Mouse (Mus musculus) heart, embryonic 12.5 days (tissue): ENCODE data around the gene Mex3a. TPM values are rescaled to one million over a fixed set of nuclear protein-coding genes. Genes with fewer than 3 reads are reported as not detected.

Experiments
- ATAC-seq: fragments of 200-750 bp; cut with Nextera tagmentation; 2 replicates; pipeline ENCODE4 v1.8.0; 2017; ENCODE audit warnings: moderate TSS enrichment, moderate library complexity; ENCODE audit not compliant: insufficient number of reproducible peaks, low FRiP score
- H3K27ac ChIP-seq: fragments of 300-500 bp; sonication (generic); 2 replicates; pipeline ENCODE4 v1.5.1; 2016; ENCODE audit warnings: mild to moderate bottlenecking, moderate library complexity; ENCODE audit not compliant: poor library complexity, severe bottlenecking
- H3K27me3 ChIP-seq: fragments of 300-500 bp; sonication (generic); replicated peaks from 2 replicates; pipeline ENCODE4 v1.6.1; 2016; ENCODE audit warnings: mild to moderate bottlenecking, moderate library complexity
- H3K36me3 ChIP-seq: fragments of 300-500 bp; sonication (generic); 2 replicates; pipeline ENCODE4 v1.6.1; 2016; ENCODE audit warnings: mild to moderate bottlenecking, moderate library complexity
- H3K4me1 ChIP-seq: fragments of 300-500 bp; sonication (generic); replicated peaks from 2 replicates; pipeline ENCODE4 v1.6.1; 2016; ENCODE audit warnings: mild to moderate bottlenecking
- H3K4me2 ChIP-seq: fragments of 300-500 bp; sonication (generic); 2 replicates; pipeline ENCODE4 v1.6.1; 2016; ENCODE audit warnings: mild to moderate bottlenecking, moderate library complexity
- H3K4me3 ChIP-seq: fragments of 300-500 bp; sonication (generic); 2 replicates; pipeline ENCODE4 v1.5.1; 2016; ENCODE audit warnings: mild to moderate bottlenecking
- H3K9ac ChIP-seq: fragments of 300-500 bp; sonication (generic); 2 replicates; pipeline ENCODE4 v1.6.1; 2016; ENCODE audit warnings: mild to moderate bottlenecking, moderate library complexity
- H3K9me3 ChIP-seq: fragments of 300-500 bp; sonication (generic); replicated peaks from 2 replicates; pipeline ENCODE4 v1.6.1; 2016; ENCODE audit warnings: mild to moderate bottlenecking, moderate library complexity
- WGBS: fragments of 180-500 bp; shearing (Covaris S2); methylation state at CpG from one replicate; pipeline ENCODE4 v1.1.7; 2016; 5-methylcytosine and 5-hydroxymethylcytosine counted together
- polyA plus RNA-seq: library from polyadenylated mRNA; unstranded; fragments of >200 nt; fragmentation: Nextera tagmentation; extraction: Ambion mirVana; gene quantifications from 2 replicates; pipeline ENCODE4 v1.2.1, GENCODE M21; 2016

The Mex3a gene
- polyA plus RNA-seq, 1 experiment from 2014 or later = 11.8 TPM

DNA sequence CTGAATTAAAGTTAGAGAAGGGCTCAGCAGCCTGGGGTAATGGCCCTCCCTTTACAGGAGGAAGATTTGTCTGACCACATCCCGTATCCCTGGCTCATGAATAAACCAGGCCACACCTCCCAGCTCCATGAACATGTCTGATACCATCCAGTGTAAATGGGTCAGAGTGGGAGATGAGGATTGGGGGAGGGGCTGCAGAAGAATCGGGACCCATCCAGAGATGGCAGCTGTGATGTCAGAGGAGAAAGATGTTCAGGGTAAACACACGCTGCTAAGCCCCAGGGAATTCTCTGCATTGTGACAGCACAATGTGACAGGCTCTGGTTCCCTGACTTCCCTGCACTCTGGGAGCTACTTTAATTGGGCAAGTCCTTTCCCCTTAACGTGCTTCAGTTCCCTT is 31.2 kb downstream of the Mex3a start:
- Histone ChIP-seq H3K27me3 (no peaks in the 10 kb centered on the region), H3K36me3 (peaks cover 100% of the 10 kb centered on the region), H3K4me2 (no peak overlapping the region), H3K27ac (no peak overlapping the region), H3K4me1 (peaks cover 4% of the 10 kb centered on the region; the same call in 1 of the 2 replicates), H3K9me3 (no peaks in the 10 kb centered on the region), H3K4me3 (no peak overlapping the region), H3K9ac (no peak overlapping the region)
- ATAC-seq = no peak
- WGBS = 78% methylated on average over 4 of the region's 4 CpGs

DNA sequence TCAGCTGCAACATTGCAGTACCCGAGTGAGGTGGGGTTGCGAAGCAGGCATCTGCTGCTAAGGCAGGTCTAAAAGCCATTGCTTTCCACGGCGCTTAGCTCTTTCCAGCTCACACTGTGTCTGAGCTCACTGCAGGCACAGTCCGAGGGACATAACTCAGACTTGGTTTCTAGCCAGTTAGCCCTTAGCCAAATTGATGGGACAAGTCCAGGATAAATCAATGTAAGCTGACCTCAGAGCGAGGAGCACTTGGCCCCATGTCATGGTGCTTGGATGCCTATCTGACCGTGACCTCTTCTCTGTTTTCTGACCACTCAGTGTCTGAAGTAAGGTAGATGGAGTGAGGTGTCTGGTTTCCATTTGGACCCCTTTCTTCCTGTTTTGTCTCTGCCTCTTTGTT is 31.8 kb downstream of the Mex3a start:
- Histone ChIP-seq H3K9ac (no peak overlapping the region), H3K4me2 (no peak overlapping the region), H3K36me3 (peaks cover 100% of the 10 kb centered on the region), H3K4me3 (no peak overlapping the region), H3K4me1 (peaks cover 4% of the 10 kb centered on the region; the same call in 1 of the 2 replicates), H3K27me3 (no peaks in the 10 kb centered on the region), H3K9me3 (no peaks in the 10 kb centered on the region), H3K27ac (no peak overlapping the region)
- WGBS = 88% methylated on average over 7 of the region's 7 CpGs
- no peak for ATAC-seq

DNA sequence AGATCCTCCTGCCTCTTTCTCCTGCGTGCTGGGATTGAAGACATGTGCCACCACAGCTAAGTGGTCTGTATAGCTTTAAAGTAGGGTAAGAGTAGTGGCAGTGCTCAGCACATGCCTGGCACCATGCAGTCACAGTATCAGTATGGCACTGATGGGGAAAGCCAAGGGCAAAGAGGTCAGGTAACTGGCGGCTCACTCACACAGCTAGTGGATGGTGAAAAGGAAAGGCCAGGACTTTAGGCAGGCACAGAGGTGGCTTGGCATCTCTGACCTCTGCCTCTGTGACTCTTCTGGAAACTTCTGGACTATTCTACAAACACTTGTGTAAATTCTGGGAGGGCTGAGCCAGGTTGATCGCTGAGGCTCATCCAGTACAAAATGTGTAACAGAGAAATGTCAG is 33.9 kb downstream of the Mex3a start:
- peaks cover 4% of the 10 kb centered on the region; the same call in 1 of the 2 replicates for H3K4me1 ChIP-seq
- no peaks in the 10 kb centered on the region for H3K27me3 ChIP-seq
- H3K36me3 ChIP-seq = peaks cover 95% of the 10 kb centered on the region
- H3K9me3 ChIP-seq = no peaks in the 10 kb centered on the region
- H3K27ac ChIP-seq = no peak overlapping the region
- ATAC-seq = no peak
- H3K9ac ChIP-seq = no peak overlapping the region
- 83% methylated on average over 3 of the region's 3 CpGs for WGBS
- no peak overlapping the region for H3K4me3 ChIP-seq
- no peak overlapping the region for H3K4me2 ChIP-seq

DNA sequence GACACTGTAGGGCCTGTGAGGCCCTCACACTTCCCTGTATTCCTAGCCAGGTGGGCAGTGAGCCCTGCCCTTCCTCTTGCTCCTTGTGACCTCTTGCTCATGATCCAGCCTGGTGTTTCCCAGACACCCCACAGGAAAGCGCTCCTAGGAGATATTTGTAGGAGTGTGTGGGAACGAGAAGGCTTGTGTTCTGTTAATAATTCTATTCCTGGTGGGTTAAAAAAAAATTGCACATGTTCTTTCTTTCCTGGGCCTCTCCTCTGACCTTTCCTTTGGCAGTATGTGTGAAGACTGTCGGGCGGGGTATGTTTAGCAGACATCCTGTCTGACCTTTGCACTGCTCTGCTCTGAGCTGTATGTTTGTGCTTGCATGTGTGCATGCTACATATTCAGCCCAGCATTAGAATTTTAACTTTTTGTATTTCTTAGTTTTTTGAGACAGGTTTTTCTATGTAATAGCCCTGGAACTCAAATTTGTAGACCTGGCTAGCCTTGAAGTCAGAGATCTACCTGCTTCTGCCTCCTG is 34.4 kb downstream of the Mex3a start:
- ATAC-seq = no peak
- no peaks in the 10 kb centered on the region for H3K27me3 ChIP-seq
- H3K36me3 ChIP-seq = peaks cover 90% of the 10 kb centered on the region
- no peaks in the 10 kb centered on the region for H3K9me3 ChIP-seq
- no peak overlapping the region for H3K4me2 ChIP-seq
- H3K4me1 ChIP-seq = peaks cover 4% of the 10 kb centered on the region; the same call in 1 of the 2 replicates
- no peak overlapping the region for H3K4me3 ChIP-seq
- H3K9ac ChIP-seq = no peak overlapping the region
- 83% methylated on average over 4 of the region's 4 CpGs for whole genome bisulfite sequencing
- no peak overlapping the region for H3K27ac ChIP-seq

DNA sequence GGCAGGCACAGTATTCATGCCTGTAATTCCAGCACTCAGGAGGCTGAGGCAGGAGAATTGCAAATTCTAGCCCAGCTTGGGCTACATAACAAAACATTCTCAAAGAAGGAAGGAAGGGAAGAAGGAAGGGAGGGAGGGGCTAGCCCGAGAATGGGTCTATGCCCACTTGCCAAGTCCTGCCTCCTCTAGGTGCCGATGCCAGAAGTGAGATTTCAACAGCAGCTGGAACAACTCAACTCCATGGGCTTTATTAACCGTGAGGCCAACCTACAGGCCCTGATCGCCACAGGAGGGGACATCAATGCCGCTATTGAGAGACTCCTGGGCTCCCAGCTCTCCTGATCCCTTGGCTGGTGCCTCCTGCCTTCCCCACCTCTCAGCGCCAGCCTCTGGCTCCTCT is 35.7 kb downstream of the Mex3a start:
- ATAC-seq = no peak

DNA sequence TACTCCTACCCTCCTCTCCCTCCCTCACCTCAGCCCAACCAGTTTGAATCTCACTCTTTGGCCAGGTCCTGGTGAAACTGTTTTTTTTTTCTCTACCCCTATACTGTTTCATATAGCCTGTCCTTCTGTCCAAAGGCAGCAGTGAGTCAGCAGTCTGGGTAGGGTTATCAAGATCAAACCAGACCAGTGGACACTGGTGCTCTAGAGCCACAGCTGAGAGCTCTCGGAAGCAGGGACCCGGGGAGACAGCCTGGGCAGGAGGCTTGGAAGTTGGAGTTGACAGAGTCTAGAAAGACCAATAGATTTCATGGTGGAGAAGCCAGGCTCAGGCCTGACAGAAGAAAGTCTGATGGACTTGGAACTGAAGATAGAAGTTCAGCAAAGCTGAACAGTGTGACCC is 36.4 kb downstream of the Mex3a start:
- H3K27ac ChIP-seq = no peak overlapping the region

More for the DNA sequence above, 35.7 kb downstream of the Mex3a start:
- H3K4me2 ChIP-seq = no peak overlapping the region
- H3K27ac ChIP-seq = no peak overlapping the region
- WGBS = 86% methylated on average over 6 of the region's 6 CpGs
- H3K27me3 ChIP-seq = no peaks in the 10 kb centered on the region
- H3K4me1 ChIP-seq = peaks cover 4% of the 10 kb centered on the region; the same call in 1 of the 2 replicates
- peaks cover 77% of the 10 kb centered on the region for H3K36me3 ChIP-seq
- H3K9ac ChIP-seq = no peak overlapping the region
- H3K9me3 ChIP-seq = no peaks in the 10 kb centered on the region
- H3K4me3 ChIP-seq = no peak overlapping the region

DNA sequence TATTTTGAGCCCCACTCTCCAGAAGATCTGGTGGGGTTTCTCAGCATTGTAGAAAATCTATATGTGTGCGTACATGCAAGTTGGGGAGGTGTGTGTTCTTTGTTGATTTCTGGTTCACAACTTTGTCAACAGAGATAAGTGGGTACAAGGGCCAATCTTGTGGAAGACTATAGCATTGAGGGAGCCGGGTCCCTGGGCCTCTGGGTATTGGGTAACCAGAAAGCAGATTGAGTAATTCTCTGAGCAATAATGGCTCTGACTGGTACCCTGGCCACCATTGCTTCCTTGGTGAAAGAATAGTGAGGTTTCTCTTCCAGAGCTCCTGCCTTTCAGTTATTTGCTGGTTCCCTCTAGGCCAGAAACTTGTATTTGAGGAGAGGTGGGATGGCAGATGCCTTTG is 36.9 kb downstream of the Mex3a start:
- WGBS = 94% methylated on average over 2 of the region's 2 CpGs
- Histone ChIP-seq H3K4me3 (no peak overlapping the region), H3K9me3 (no peaks in the 10 kb centered on the region)

More for the DNA sequence above, 36.4 kb downstream of the Mex3a start:
- no peaks in the 10 kb centered on the region for H3K27me3 ChIP-seq
- H3K36me3 ChIP-seq = peaks cover 70% of the 10 kb centered on the region
- no peaks in the 10 kb centered on the region for H3K9me3 ChIP-seq
- H3K4me2 ChIP-seq = no peak overlapping the region
- WGBS = 94% methylated on average over 2 of the region's 2 CpGs
- peaks cover 4% of the 10 kb centered on the region; the same call in 1 of the 2 replicates for H3K4me1 ChIP-seq
- H3K9ac ChIP-seq = no peak overlapping the region
- H3K4me3 ChIP-seq = no peak overlapping the region
- no peak; the same call in 1 of the 2 replicates for ATAC-seq

DNA sequence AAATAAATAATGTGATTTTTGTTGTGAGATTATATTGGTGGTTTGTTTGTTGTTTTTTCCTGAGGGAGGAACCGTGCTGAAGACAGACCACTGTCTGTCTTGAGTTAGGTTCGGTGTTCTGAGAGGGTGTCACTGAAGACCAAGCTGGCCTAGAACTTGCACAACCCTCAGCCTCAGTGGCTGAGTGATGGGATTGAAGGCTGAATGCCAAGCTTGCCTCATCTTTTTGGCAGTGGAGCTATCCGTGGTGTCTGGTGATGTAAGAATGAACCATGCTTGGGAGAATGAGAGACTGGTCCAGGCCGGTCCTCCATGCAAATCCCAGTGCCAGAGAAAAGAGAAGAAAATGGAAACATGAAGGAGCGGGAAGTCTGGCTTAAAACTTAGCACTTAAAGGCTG is 37.5 kb downstream of the Mex3a start:
- Histone ChIP-seq H3K9ac (no peak overlapping the region), H3K4me3 (no peak overlapping the region), H3K27ac (no peak overlapping the region), H3K36me3 (peaks cover 59% of the 10 kb centered on the region), H3K4me1 (peaks cover 4% of the 10 kb centered on the region; the same call in 1 of the 2 replicates), H3K9me3 (no peaks in the 10 kb centered on the region), H3K27me3 (no peaks in the 10 kb centered on the region), H3K4me2 (no peak overlapping the region)
- WGBS = 90% methylated on average over 5 of the region's 5 CpGs
- no peak for ATAC-seq

More for the DNA sequence above, 36.9 kb downstream of the Mex3a start:
- Histone ChIP-seq H3K4me2 (no peak overlapping the region), H3K9ac (no peak overlapping the region), H3K27ac (no peak overlapping the region), H3K4me1 (peaks cover 4% of the 10 kb centered on the region; the same call in 1 of the 2 replicates), H3K27me3 (no peaks in the 10 kb centered on the region), H3K36me3 (peaks cover 65% of the 10 kb centered on the region)
- no peak for ATAC-seq

DNA sequence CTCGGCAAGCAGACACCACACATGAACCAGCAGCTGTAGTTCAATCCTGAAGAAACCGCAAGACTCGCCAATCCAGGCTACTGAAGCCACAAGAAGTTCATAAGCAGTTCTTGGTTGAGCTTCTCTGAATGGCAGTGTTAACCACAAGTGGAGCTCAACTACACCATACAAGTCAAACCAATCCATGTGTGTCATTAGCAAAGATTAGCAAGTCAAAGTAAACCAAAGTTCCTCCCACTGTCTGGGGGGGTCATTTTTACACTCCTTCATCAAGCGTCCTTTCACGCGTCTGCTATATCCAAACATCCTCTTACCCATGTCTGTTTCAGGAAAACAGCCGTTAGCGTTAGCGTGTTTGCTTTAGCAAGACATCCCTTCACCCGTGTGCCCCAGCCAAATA is 38.1 kb downstream of the Mex3a start:
- no peak overlapping the region for H3K4me2 ChIP-seq
- H3K27me3 ChIP-seq = no peaks in the 10 kb centered on the region
- no peaks in the 10 kb centered on the region for H3K9me3 ChIP-seq
- H3K9ac ChIP-seq = no peak overlapping the region
- no peak overlapping the region for H3K4me3 ChIP-seq
- peaks cover 53% of the 10 kb centered on the region for H3K36me3 ChIP-seq
- ATAC-seq = no peak
- H3K4me1 ChIP-seq = peaks cover 4% of the 10 kb centered on the region; the same call in 1 of the 2 replicates
- no peak overlapping the region for H3K27ac ChIP-seq
- 91% methylated on average over 10 of the region's 10 CpGs for WGBS

DNA sequence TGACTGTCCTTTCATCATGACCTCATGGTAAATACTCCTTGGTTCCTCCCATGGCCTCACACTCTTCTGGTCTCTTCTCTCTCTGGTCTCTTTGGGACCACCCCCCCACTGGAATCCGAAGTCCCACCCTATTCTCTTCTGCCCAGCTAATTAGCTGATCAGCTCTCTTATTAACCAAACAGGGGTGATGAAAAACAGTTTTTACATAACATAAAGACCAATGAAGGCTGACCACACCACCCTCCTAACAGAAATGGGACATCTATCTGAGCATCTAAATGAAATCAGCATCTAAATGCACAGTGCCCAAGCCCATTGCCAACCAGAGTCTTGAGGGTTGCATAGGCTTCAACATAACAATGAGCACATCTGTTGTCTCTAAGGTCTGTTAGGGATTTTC is 39.7 kb downstream of the Mex3a start:
- H3K4me3 ChIP-seq = no peak overlapping the region
- H3K27ac ChIP-seq = no peak overlapping the region
- H3K4me2 ChIP-seq = no peak overlapping the region
- no peaks in the 10 kb centered on the region for H3K9me3 ChIP-seq
- no peak overlapping the region for H3K9ac ChIP-seq
- no peak for ATAC-seq
- no peaks in the 10 kb centered on the region for H3K27me3 ChIP-seq
- WGBS = 61% methylated on average over 1 of the region's 1 CpGs
- H3K36me3 ChIP-seq = peaks cover 38% of the 10 kb centered on the region
- H3K4me1 ChIP-seq = no peaks in the 10 kb centered on the region

DNA sequence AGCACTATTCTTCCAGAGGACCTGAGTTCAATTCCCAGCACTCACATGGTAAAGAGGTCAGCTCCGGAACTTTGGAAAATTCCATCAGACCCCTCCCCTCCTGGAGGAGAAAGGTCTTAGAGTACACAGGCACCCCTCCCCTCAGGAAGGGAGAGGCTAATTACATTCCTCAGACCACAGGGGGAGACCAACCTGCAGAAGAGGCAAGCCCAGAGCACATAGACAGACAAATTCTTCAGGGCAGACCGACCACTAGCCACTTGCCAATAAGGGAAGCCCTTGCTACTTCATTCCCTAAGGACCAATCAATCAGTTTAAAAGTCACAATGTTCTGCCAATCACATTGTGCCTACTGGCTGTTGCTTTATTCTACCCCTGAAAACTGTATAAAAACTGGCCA is 40.6 kb downstream of the Mex3a start:
- Histone ChIP-seq H3K27ac (no peak overlapping the region), H3K27me3 (no peaks in the 10 kb centered on the region), H3K4me3 (no peak overlapping the region), H3K4me1 (no peaks in the 10 kb centered on the region), H3K9ac (no peak overlapping the region), H3K9me3 (no peaks in the 10 kb centered on the region), H3K4me2 (no peak overlapping the region), H3K36me3 (peaks cover 28% of the 10 kb centered on the region)
- ATAC-seq = no peak
- WGBS = 71% methylated on average over 2 of the region's 2 CpGs

DNA sequence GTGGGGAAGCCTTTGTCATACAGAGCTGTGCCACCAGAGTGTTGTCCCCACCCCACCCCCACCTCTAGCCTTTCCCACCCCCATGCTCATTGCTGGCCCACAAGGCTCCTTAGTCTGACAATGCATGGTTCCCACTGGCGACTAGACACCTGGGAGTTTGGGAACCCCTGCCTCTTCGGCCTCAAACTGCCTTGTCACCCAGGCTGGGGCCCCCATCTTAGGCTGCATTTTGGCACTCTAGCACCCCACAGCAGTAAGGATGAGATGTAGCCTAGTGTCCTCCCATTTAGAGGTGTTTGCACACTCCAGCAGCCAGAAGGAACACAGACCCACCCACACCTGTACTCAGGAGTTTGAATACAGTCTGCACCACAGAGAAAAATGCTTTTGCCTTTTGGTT is 41.6 kb downstream of the Mex3a start:
- 0 out of 2 replicates have a peak, but pooled peaks cover under 1% of the 10 kb centered on the region for H3K4me1 ChIP-seq
- no peaks in the 10 kb centered on the region for H3K27me3 ChIP-seq
- 78% methylated on average over 2 of the region's 2 CpGs for WGBS
- peaks cover 18% of the 10 kb centered on the region for H3K36me3 ChIP-seq
- no peak overlapping the region for H3K4me2 ChIP-seq
- no peak overlapping the region for H3K9ac ChIP-seq
- ATAC-seq = no peak
- H3K9me3 ChIP-seq = no peaks in the 10 kb centered on the region
- H3K27ac ChIP-seq = no peak overlapping the region
- H3K4me3 ChIP-seq = no peak overlapping the region
